In genomic region chr12:3550280-3550679, GRCm38 (mm10) we compare ENCODE assay signal across 9 mouse cellular contexts. TPM values are rescaled to one million over a fixed set of nuclear protein-coding genes. Genes with fewer than 3 reads are reported as not detected.
DNase-seq lines count a peak whose midpoint lies in the region; ATAC-seq and TF ChIP-seq lines count a peak whose summit lies in the region.
"Had no signal": no experiment of that assay in that cellular context is flagged by ENCODE, and none has a peak within 500 bp of the region (broad histone marks: within the 10 kb centered on the region; RNA-seq: fewer than 3 reads in every experiment).

No protein-coding gene starts in this region.

- peak; percentile 75 for DNase-seq in heart, embryonic 10.5 days (ENCODE audit: low spot score)
- no peak for DNase-seq in heart, postnatal 10 days
- peak; percentile 79 for DNase-seq in thymus, postnatal 4 days
- no peak for DNase-seq in thymus, adult 2 months
- DNase-seq in midbrain, postnatal 0 days (ENCODE audit: low spot score) = peak; percentile 19
- no peak for DNase-seq in spleen, postnatal 14 days (ENCODE audit: low spot score in 2 of 2)
- DNase-seq in gastrocnemius, adult 18-20 months (ENCODE audit: low spot score) = no peak

- H3K9me3 ChIP-seq in heart, embryonic 10.5 days = no peaks in the 10 kb centered on the region
- no peaks in the 10 kb centered on the region for H3K9me3 ChIP-seq in hindbrain, embryonic 16.5 days (ENCODE audit: control insufficient read depth, low read length)
- H3K9me3 ChIP-seq in midbrain, postnatal 0 days (ENCODE audit: low read length) = no peaks in the 10 kb centered on the region
- H3K9me3 ChIP-seq: G1E had no signal

- no peak for ATAC-seq in hindbrain, embryonic 16.5 days
- peak; percentile 38; the same call in 1 of the 2 replicates for ATAC-seq in midbrain, postnatal 0 days (ENCODE audit: low FRiP score)

- no peak for TF ChIP-seq POLR2A in thymus, adult 2 months (IDR thresholded peaks at IDR 0.05; ENCODE audit: control insufficient read depth, extremely low read depth, insufficient read depth, low read length, poor library complexity)

- peak overlapping the region; percentile 3; the same call in 1 of the 2 replicates for H3K4me2 ChIP-seq in hindbrain, embryonic 16.5 days (ENCODE audit: low read length)
- H3K4me2 ChIP-seq in midbrain, postnatal 0 days (ENCODE audit: low read depth, low read length, poor library complexity, severe bottlenecking) = no peak overlapping the region

- TF ChIP-seq CTCF in thymus, adult 2 months (IDR thresholded peaks at IDR 0.05; ENCODE audit: borderline replicate concordance, control insufficient read depth, extremely low read depth, insufficient read depth, low read length, poor library complexity) = no peak
- TF ChIP-seq CTCF in midbrain, postnatal 0 days (IDR thresholded peaks at IDR 0.05) = peak; percentile 53

- no peaks in the 10 kb centered on the region for H3K27me3 ChIP-seq in heart, embryonic 10.5 days (ENCODE audit: insufficient read depth, poor library complexity, severe bottlenecking)
- H3K27me3 ChIP-seq in thymus, adult 2 months (ENCODE audit: control insufficient read depth, insufficient read depth, low read length) = no peaks in the 10 kb centered on the region
- no peaks in the 10 kb centered on the region for H3K27me3 ChIP-seq in hindbrain, embryonic 16.5 days (replicated peaks; ENCODE audit: control insufficient read depth, insufficient read depth, low read length)
- no peaks in the 10 kb centered on the region for H3K27me3 ChIP-seq in midbrain, postnatal 0 days (ENCODE audit: insufficient read depth, low read length)

- intact Hi-C loops in heart, postnatal 10 days (cut with DNase I) = no loop called here

- H3K27ac ChIP-seq in heart, embryonic 10.5 days = no peak overlapping the region
- H3K27ac ChIP-seq in thymus, adult 2 months (ENCODE audit: control insufficient read depth, insufficient read depth, low read length) = no peak overlapping the region
- no peak overlapping the region for H3K27ac ChIP-seq in hindbrain, embryonic 16.5 days (ENCODE audit: low read depth, low read length)
- no peak overlapping the region for H3K27ac ChIP-seq in midbrain, postnatal 0 days (ENCODE audit: low read depth, low read length)

- 8% methylated on average over 13 of the region's 13 CpGs for WGBS in heart, embryonic 10.5 days
- 81% methylated on average over 13 of the region's 13 CpGs for WGBS in thymus, adult 2 months
- 10% methylated on average over 13 of the region's 13 CpGs for WGBS in hindbrain, embryonic 16.5 days
- WGBS in midbrain, postnatal 0 days = 11% methylated on average over 13 of the region's 13 CpGs

- no peak overlapping the region for H3K9ac ChIP-seq in hindbrain, embryonic 16.5 days (ENCODE audit: low read depth, low read length)
- H3K9ac ChIP-seq in midbrain, postnatal 0 days (replicated peaks; ENCODE audit: low read length, poor library complexity, severe bottlenecking) = no peak overlapping the region

- peak overlapping the region; percentile 31 for H3K4me3 ChIP-seq in heart, embryonic 10.5 days
- no peak overlapping the region for H3K4me3 ChIP-seq in thymus, adult 2 months (ENCODE audit: control insufficient read depth, insufficient read depth, low read length)
- H3K4me3 ChIP-seq in hindbrain, embryonic 16.5 days (ENCODE audit: low read length) = no peak overlapping the region
- no peak overlapping the region for H3K4me3 ChIP-seq in midbrain, postnatal 0 days (ENCODE audit: low read depth, low read length)

- H3K4me1 ChIP-seq in heart, embryonic 10.5 days = peaks cover 29% of the 10 kb centered on the region
- H3K4me1 ChIP-seq in thymus, adult 2 months (replicated peaks; ENCODE audit: control insufficient read depth, insufficient read depth, low read length) = peaks cover 28% of the 10 kb centered on the region
- no peaks in the 10 kb centered on the region for H3K4me1 ChIP-seq in hindbrain, embryonic 16.5 days (ENCODE audit: control insufficient read depth, insufficient read depth, low read depth, low read length)
- H3K4me1 ChIP-seq in midbrain, postnatal 0 days (ENCODE audit: insufficient read depth, low read length) = no peaks in the 10 kb centered on the region

- no peaks in the 10 kb centered on the region for H3K36me3 ChIP-seq in heart, embryonic 10.5 days
- H3K36me3 ChIP-seq in thymus, adult 2 months (ENCODE audit: control insufficient read depth, insufficient read depth, low read length) = no peaks in the 10 kb centered on the region
- no peaks in the 10 kb centered on the region for H3K36me3 ChIP-seq in hindbrain, embryonic 16.5 days (ENCODE audit: control insufficient read depth, insufficient read depth, low read length)
- H3K36me3 ChIP-seq in midbrain, postnatal 0 days (ENCODE audit: insufficient read depth, low read length) = no peaks in the 10 kb centered on the region
- H3K36me3 ChIP-seq: G1E had no signal

RNA-seq across cellular contexts. Expression of gene Dtnb, which starts 21.9 kb away (rescaled TPM):
- 20.3 and 28.7 TPM in 2 replicates for polyA plus RNA-seq in heart, embryonic 10.5 days (2016; fragmentation: Nextera tagmentation; extraction: Ambion mirVana)
- total RNA-seq in heart, postnatal 10 days (2021) = 1 to 10 TPM; 6.8 to 7.3 TPM
- 60.7 and 60.8 TPM in 2 replicates for polyA plus RNA-seq in thymus, adult 2 months (2012; rRNA removed)
- polyA plus RNA-seq in hindbrain, embryonic 16.5 days (2015; fragmentation: Nextera tagmentation; extraction: Ambion mirVana) = 47.6 and 50.6 TPM in 2 replicates
- 57.3 and 58.1 TPM in 2 replicates for total RNA-seq in midbrain, postnatal 0 days (2014; rRNA removed)
- 51.5 and 52.0 TPM in 2 replicates for polyA plus RNA-seq in midbrain, postnatal 0 days (2015; fragmentation: Nextera tagmentation; extraction: Ambion mirVana)
- 1 to 10 TPM; 1.4 to 5.6 TPM for total RNA-seq in gastrocnemius, adult 18-20 months (2021)
- polyA plus RNA-seq: G1E had no signal

Comparison
In these comparisons a context has a peak if more than half of its experiments do, and no peak if none do; other contexts are left out.
1. DNase-seq: peak in heart, embryonic 10.5 days (single experiment), thymus, postnatal 4 days (single experiment) and midbrain, postnatal 0 days (single experiment); none in heart, postnatal 10 days (0 of 2), thymus, adult 2 months (single experiment), spleen, postnatal 14 days (0 of 2) and gastrocnemius, adult 18-20 months (single experiment).